Mouse (Mus musculus) erythroblast, adult 5-6 weeks (primary cell): ENCODE measurements at regions not wholly inside any gene's neighbourhood (a gene's known extent, or its start where the extent isn't known, plus 50 kb on each side); places are given as distances from the start of the nearest gene placed in this dataset.
"Not testable (repeated sequence)": the region's sequence is repeated elsewhere in the genome, so short reads cannot be mapped to it uniquely, and the experiment has no call there.

Experiments
- ATAC-seq: replicated peaks from 2 replicates; pipeline ENCODE4 v1.8.0; 2016; ENCODE audit warnings: moderate number of reproducible peaks, mild to moderate bottlenecking, moderate TSS enrichment, inconsistent platforms; ENCODE audit not compliant: poor library complexity, low FRiP score, severe bottlenecking

- ATAC-seq = no peak
Observed at GRCm38 (mm10) chr13:107798144-107798543, 246.1 kb upstream of the Smim15 start.

- ATAC-seq = no peak
Observed at GRCm38 (mm10) chr13:107795516-107795915, 248.7 kb upstream of the Smim15 start.

GRCm38 (mm10) chr13:107791770-107792169 is 252.5 kb upstream of the Smim15 start:
- no peak for ATAC-seq

- no peak for ATAC-seq
Observed at GRCm38 (mm10) chr13:107784971-107785370, 259.3 kb upstream of the Smim15 start.

- ATAC-seq = no peak
Observed at GRCm38 (mm10) chr13:107781741-107782140, 262.5 kb upstream of the Smim15 start.

- no peak for ATAC-seq
Observed at GRCm38 (mm10) chr13:107781221-107781620, 263.0 kb upstream of the Smim15 start.

- no peak for ATAC-seq
Observed at GRCm38 (mm10) chr13:107779591-107779990, 264.7 kb upstream of the Smim15 start.

- ATAC-seq = not testable (repeated sequence)
Observed at GRCm38 (mm10) chr13:107774499-107774898, 269.7 kb upstream of the Smim15 start.

GRCm38 (mm10) chr13:107767262-107767624 is 277.0 kb upstream of the Smim15 start:
- ATAC-seq = no peak

- ATAC-seq = no peak
Observed at GRCm38 (mm10) chr13:107766397-107767261, 277.6 kb upstream of the Smim15 start.

GRCm38 (mm10) chr13:107763911-107764310 is 280.3 kb upstream of the Smim15 start:
- no peak for ATAC-seq

- no peak for ATAC-seq
Observed at GRCm38 (mm10) chr13:107760511-107760910, 283.7 kb upstream of the Smim15 start.

GRCm38 (mm10) chr13:107758327-107759095 is 285.7 kb upstream of the Smim15 start:
- ATAC-seq = no peak

GRCm38 (mm10) chr13:107752745-107753144 is 291.5 kb upstream of the Smim15 start:
- ATAC-seq = no peak

- no peak for ATAC-seq
Observed at GRCm38 (mm10) chr13:107743464-107744218, 300.6 kb upstream of the Smim15 start.

- ATAC-seq = no peak
Observed at GRCm38 (mm10) chr13:107736581-107736980, 307.7 kb upstream of the Smim15 start.

- no peak for ATAC-seq
Observed at GRCm38 (mm10) chr13:107734161-107734905, 309.9 kb upstream of the Smim15 start.

- ATAC-seq = no peak
Observed at GRCm38 (mm10) chr13:107730976-107731375, 313.3 kb upstream of the Smim15 start.

- ATAC-seq = no peak
Observed at GRCm38 (mm10) chr13:107726491-107726890, 317.8 kb upstream of the Smim15 start.

GRCm38 (mm10) chr13:107721901-107722300 is 322.3 kb upstream of the Smim15 start:
- no peak for ATAC-seq
